Mouse (Mus musculus): Measurements from ENCODE around the gene 4930455H04Rik.

The 4930455H04Rik gene

DNA sequence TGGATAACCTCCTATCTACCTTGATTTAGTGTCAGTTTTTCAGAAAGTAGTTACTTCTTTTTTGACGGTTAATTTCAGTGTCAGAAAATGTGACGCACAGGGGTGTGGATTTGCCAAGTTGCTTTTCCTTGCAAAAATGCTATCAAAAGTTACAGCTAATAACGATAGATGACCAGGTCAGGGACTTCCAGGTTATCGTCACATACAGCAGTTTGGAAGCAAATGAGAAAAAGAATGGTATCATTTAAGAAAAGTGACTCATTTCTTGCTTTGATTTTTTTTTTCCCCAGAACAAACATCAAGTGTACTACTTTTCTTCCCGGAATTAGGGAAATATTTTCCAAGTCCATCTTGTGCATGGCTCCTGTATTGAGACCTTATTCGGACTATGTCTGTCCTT is 631 bp upstream of the 4930455H04Rik start:
- no peak for DNase-seq

DNA sequence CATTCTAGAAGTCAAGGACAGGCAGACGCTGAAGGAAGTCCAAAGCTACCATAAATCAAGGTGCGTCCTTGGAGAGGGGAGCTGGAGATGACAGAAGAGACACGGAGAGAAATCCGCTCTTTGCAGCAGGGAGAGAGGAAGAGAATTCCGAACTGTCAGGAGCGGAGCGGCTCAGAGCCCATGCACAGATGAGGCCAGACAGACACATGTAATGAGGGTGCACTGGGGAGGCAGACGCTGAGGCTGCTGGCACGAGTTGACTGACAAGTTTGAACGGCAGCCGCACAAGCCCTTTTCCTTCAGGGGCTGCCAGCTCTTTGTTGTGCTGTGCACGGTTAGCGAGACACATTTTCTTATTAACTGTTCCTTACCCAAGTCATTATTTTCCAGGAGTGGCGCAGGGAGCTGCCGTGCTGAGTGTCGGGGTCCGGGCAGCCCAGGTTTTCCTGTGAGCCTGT is 502 bp downstream of the 4930455H04Rik start, which contains the start of gene Palmd:
TSS of gene Palmd (minus strand) at position 448 of the 458 bp plus-strand sequence.
- peak; percentile 52 for DNase-seq

DNA sequence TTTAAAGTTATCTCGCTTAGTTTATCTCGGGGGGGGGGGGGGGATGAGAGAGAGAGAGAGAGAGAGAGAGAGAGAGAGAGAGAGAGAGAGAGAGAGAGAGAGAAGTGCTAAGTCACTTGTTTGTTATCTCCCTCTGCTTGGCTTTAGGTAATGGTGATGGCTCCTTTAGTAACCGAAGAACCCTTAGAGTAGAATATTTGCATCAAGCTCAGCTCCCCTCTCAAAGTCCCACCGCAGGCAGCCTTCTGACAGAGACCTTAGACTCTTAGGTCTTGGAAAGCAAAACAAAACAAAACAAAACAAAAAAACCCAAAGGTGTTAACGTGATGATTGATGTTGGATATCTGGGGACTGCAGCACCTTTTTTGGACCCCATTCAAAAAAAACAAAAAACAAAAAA is 936 bp downstream of the 4930455H04Rik start:
- no peak for DNase-seq

DNA sequence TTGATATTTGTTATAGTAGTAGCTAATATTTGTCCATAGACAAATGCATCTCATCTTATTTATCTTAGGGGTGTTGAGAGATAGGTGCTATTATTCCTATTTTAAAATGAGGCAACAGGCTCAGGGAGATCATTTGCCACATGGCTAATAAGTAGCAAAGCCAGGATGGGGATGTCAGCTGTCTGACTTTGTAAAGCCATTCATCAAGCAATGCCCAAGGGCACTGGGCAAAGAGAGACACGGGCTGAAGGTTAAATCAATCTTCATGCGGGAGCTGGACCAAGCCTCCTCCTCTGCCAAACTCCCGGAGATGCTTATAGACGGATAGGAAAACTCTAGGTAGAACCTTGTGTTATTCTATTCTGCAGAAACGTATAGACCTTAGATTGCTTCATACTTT is 1.7 kb downstream of the 4930455H04Rik start:
- DNase-seq = no peak

DNA sequence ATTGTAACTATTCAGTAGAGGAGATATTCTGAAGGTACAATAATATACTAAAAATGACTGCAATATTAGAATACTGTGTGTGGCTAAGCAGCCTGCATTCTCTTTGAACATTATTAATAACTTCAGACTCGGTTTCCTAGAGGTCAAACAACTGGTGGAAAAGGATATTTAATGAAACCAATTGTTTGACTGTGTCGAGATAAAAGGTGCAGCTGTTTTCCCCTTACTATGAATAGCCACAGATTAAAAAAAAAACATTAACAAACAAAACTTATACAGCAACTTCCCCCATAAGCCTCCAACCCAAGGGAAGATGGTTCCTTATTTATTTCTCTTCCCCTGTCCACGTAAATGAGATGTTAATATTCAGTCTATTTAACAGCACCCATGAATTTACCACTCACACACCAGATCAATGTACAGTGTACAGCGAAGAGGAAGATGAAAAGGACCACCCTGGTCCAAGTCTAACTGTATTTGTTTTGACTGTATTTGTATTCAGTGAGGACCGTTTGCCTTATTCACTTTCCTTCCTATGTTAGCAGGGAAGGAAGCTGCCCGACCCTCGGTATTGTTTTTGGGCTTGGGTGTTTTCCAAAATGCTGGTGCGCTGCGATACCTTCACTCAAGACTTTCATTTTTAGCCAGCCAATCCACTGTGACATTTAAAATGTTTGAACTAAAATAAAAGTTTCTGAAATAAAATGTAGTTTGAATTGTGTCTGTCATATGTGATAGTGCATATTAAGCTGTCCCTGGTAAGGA is 13.9 kb downstream of the 4930455H04Rik start:
- DNase-seq = no peak

DNA sequence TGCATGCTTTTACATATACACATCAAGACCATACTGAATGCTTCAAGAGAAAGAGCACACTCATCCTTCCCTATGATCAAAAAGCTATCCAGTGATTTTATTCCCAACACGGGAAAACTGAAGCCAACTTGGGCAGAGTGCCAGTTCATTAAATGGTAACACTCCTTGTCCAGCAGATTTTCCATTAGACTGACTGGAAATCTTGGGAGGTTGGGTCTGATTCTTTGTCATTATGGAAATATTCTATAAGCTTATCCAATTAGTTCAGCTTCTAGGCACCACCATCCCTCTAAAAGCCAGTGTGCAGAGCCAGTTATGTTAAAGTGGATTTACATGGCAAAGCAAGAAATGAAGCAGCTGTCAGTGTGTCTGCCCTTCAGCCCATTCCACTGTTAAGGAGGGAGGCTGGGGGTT is 17.0 kb downstream of the 4930455H04Rik start:
- DNase-seq = no peak

DNA sequence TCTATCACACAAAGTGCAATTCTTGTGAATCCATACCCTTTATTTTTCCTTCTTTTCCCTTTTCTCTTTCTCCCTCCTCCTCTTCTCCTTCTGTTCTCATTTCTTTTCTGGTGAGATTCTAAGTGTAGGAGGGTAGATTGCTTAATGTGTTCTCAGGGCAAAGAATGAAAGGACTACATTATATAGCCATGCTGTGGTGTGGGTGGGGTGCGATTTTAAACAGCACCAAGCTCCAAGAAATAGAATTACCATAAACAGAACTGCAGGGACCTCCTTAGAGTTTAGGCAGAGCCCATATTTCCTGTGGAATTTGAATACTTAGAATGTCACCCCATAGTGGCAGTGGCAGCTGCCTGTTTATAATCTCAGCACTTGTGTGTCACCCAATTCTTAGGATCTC is 17.7 kb downstream of the 4930455H04Rik start:
- DNase-seq = peak; percentile 87

DNA sequence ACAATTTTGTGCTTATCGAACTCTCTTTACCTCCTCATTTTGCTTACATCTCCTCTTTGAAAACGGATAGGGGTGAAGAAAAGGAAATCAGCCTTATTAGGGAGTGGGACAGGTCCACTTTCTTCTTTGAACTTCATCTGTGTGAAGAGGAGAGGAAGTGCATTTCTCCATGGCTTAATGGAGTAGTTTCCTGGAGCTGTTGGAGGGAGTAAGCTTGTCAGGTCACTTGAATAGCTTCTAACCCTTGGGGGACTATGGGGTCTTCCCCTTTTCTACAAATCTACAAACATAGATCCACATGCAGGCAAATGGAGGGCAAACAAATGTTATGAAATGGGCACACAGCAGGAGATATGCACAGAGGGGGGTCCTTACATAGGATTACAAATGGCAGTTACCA is 18.4 kb downstream of the 4930455H04Rik start:
- no peak for DNase-seq

DNA sequence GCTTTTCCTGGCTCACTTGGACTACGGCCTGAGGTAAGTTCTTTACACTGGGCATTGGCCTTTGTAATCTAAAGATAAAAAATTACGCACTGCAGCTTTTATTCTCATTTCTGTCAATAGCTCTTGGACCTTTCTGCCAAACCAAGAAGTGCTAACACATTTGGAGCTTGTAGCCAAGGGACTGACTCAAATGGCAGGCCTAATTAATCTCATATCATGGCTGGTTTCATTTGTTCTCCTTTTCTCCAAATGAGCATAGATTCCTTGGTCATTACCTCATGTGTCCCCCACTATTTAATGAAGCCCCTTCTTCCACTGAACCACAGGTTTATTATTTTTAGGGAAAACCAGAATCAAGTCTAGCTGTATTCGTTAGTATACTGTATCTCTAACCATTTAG is 20.2 kb downstream of the 4930455H04Rik start:
- DNase-seq = no peak

DNA sequence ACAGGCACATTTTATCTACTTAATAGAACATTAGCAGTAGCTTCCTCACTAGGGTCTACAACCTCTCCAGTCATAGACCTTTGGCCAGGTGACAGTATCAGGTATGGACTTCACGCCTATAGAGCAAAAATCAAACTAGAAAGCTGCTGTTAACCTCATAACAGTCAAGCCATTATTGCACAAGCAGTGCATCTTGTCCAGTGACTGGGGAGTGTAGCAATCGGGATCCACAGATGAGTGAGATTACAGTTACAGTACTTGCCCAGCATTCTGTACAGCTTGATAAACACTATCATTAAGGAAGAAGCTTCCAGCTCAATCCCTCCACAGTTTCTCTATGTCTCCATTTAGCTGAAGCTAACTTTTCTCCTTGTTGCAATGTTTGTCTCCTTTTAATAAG is 23.1 kb downstream of the 4930455H04Rik start:
- no peak for DNase-seq

DNA sequence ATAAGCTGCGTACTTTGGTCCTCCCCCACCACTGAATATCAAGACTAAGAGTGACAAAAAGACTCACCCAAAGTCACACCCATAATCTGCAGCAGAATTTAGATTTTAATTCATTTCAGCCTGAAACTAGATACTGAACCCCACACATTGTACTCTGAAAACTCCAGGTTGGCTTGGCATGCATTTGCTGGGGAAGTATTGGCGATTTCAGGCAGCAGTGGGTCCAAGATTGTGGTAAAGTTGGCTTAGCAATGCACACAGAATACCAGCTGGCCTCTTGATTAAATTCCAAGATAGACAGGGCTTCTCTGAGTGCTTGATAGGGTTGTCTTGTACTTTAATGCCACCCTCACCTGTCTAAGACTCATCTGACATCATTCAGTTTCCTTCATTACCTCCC is 24.9 kb downstream of the 4930455H04Rik start:
- no peak for DNase-seq

DNA sequence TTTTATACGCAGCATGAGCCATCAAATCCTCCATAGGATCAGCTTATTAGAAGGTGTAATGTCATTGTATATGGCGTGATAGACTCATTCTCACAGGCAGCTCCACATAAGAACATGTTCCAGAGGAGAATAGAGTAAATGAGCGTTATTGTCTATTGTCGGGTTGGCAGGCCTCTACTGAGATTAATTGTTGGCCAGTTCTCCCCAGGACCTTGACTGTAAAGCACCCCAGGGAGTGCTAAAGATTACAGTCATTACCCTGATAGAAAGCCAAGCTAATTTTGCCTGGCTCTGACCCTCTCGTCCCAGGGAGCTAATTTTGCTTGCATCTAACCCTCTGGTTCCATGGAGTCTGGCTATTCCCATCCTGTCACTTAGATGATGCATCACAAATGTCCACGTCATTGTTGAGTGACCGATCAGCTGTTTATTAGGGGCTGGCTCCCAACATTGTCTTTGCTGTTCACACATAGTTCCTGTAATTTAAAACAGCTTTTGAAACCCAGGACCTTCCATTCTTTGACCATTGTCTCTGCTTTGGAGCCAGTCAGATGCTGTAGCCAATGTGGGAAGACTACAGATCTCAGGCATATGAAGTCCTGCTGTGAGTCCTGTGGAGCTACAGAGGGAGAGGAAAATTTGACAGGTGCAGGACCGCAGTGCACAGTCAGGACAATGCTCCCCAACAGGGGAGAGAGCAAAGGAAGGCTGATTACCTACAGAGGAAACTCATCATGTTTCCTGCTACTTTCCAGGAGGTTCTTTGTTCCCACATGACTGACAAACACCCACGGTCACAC is 33.8 kb downstream of the 4930455H04Rik start:
- DNase-seq = no peak

DNA sequence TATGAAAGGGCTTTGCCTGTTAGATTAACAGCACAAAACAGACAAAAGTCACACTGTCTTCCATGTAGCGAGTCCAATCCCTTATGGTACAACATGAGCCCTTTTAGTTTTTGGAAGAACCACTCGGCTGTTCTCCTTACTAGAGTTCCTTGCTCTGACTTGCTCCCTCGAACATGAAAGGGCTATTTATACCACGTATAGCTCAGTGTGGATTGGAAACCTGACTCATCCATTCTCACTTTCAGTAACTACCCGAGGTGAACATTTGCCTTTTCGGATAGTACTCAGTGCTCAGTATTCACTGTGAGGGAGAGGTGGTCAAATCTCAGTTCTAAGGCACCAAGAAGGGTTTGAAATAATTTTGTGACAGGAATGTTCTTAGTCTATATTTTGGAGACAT is 35.3 kb downstream of the 4930455H04Rik start:
- no peak for DNase-seq

DNA sequence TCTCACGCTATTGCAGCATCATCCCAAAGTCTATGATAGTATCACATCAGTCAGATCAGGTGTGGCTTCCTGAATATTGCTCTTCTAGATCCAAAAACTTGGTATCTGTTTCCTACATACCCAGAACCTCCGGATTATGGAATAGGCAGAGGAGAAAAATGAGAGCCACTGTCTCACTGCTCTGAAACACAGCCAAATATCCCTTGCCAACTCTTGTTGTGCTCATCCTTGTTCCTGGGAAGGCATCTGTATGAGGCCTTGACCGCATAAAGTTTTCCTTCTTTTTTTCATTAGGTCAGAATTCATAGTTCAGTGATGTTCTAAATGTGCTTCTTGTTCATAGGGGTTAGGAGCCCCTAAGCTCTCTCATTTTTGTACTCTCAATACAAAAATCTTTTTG is 38.6 kb downstream of the 4930455H04Rik start:
- DNase-seq = no peak

DNA sequence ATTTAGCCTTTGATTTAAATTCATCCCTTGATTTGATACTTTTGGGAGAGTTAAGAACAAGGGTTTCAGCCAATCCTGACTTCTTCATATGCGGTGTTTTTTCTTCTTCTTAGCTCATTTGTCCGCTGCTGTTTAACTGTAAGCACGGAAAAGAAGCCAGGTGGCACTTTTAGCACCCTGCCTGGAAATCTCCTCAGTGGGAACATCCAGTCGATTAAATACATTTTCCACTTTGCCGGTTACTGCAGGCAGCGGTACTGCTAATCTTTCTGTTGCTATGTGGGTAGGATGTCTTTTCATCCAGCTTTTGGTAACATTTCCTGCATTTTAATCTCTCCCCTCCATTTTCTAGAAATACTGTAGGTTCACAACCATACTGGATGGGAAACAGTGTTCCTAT is 39.3 kb downstream of the 4930455H04Rik start:
- DNase-seq = peak; percentile 77

DNA sequence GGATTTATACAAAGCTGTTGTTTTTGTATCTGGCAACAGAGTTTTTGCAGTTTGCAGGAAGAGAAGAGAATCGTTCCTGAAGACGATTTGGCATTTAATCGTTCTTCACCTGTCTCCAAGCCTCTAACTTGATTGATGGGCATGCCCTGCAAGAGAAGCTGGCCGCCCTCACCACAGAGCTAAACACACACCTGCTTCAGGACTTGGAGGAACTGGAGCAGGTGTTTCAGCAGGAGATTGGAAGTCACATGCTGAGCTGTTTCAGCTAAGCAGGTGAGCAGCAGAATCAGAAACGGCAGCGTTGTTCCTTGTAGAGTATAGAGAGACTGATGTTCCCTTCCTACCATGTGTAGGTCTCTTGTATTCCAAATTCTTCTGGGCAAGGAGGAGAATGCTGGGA is 42.1 kb downstream of the 4930455H04Rik start:
- DNase-seq = no peak

DNA sequence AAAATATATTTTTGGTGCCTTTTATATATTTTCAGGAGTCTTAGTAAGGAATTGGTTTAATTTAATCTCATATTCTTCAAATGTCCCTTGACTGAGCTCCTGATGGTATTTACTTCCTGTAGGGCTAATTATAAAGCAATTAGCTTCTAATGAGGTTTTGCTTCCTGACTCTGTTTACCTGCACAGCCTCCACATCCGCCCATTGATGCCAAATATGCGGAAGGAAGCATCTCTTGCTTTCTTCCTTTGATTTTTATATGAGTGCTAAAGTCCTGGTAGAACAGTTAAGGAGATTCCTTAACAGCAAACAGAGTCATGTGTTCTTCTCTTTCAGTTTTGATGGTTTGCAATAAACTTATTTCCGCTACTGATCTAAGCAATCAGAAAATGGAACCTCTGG is 52.3 kb downstream of the 4930455H04Rik start:
- DNase-seq = no peak

DNA sequence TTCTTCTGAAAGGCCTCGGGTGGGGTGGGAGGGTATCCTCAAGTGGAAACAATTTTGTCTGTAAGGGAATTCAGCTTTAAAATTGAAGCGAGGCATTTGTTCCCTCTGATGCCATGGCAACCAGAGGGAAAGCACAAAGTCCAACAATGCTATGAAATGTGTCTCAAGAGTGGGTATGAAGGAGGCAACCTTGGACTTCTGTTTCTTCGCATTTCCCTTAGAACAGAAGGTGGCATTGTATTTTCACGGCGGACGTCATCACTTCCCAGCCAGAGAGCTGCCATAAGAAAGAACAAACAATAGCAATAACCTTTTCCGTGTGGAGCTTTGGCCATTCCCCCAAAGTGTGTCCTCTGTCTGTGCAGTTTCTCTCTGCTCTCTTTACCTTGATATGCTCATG is 53.8 kb downstream of the 4930455H04Rik start:
- no peak for DNase-seq

DNA sequence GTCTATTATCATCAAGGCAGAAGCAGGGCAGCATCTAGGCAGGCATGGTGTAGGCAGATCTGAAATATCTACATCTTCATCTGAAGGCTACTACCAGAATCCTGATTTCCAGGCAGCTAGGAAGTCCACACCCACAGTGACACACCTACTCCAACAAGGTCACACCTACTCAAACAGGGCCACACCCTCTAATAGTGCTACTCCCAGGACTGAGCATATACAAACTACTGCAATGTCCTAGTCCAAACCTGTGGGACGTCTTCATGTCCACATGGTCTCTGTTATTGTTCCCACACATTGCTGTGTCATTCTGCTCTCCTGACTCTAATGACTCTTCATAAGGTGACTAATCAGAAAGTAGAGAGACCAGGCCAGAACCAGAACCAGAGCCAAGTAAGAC is 56.0 kb downstream of the 4930455H04Rik start:
- DNase-seq = no peak

DNA sequence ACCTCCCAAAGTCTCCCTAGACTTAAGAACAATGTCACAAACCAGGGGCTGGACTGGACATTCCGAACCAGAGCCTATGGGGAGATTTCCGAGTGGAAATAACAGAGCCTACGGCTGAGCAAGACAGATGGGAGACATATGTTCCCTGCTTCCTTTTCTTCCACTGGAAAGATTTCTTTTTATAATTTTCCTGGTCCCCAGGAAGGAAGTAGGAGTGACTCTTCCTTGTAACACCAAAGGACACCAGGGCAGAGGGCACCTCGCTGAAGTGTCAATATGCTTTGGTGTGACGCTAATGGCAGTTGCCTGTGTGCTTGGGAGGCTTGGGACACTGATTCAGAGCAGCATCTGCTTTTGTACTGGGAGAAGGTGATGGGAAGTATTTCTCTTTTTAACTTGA is 56.5 kb downstream of the 4930455H04Rik start:
- DNase-seq = no peak

DNA sequence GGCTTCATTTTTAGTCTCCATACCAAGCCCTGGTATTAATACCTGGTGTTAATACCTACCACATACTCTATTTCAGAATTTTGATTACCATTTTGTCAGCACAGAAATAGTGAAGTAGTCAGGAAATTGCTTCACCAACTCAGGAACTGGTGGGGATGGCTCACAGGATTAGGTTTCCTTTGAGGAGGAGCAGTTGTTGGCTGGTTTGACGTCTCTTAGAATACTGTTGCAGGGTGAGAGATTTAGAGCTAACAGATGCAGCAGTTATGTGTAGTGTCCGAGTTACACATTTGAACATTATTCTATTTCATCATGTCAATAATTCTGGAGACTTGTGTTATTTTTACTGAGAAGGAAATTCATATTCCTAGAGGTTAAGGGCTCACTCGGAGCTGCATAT is 57.4 kb downstream of the 4930455H04Rik start:
- DNase-seq = no peak
